In genomic region chr14:76948481-76948880, GRCm38 (mm10) we compare ENCODE assay signal across 8 mouse cellular contexts.
A peak's percentile ranks its signal among the peaks of the same experiment; 100 is the strongest.
DNase-seq lines count a peak whose midpoint lies in the region; ATAC-seq lines count a peak whose summit lies in the region.

No protein-coding gene starts in this region.

- peak overlapping the region; percentile 71; the same call in 1 of the 2 replicates for H3K27ac ChIP-seq in kidney, embryonic 15.5 days
- H3K27ac ChIP-seq in kidney, embryonic 16.5 days (ENCODE audit: low read length), result no peak overlapping the region
- H3K27ac ChIP-seq in stomach, embryonic 15.5 days, result peak overlapping the region; percentile 27

- 68% methylated on average over 6 of the region's 6 CpGs for WGBS in kidney, embryonic 15.5 days
- WGBS in kidney, embryonic 16.5 days, result 61% methylated on average over 6 of the region's 6 CpGs
- WGBS in stomach, embryonic 15.5 days, result 46% methylated on average over 6 of the region's 6 CpGs

- no peak overlapping the region for H3K9ac ChIP-seq in kidney, embryonic 15.5 days
- H3K9ac ChIP-seq in kidney, embryonic 16.5 days (replicated peaks; ENCODE audit: low read length), result no peak overlapping the region
- no peak overlapping the region for H3K9ac ChIP-seq in stomach, embryonic 15.5 days

- ATAC-seq in kidney, embryonic 15.5 days (replicated peaks; ENCODE audit: low FRiP score), result no peak
- ATAC-seq in kidney, embryonic 16.5 days (ENCODE audit: low FRiP score, low TSS enrichment), result no peak
- ATAC-seq in stomach, embryonic 15.5 days (ENCODE audit: insufficient read depth, low FRiP score, low read depth), result no peak; the same call in 1 of the 2 replicates

- H3K4me3 ChIP-seq in kidney, embryonic 15.5 days (replicated peaks), result no peak overlapping the region
- H3K4me3 ChIP-seq in kidney, embryonic 16.5 days (ENCODE audit: low read length), result no peak overlapping the region
- H3K4me3 ChIP-seq in stomach, embryonic 15.5 days (replicated peaks), result no peak overlapping the region

- H3K4me1 ChIP-seq in kidney, embryonic 15.5 days, result peaks cover 28% of the 10 kb centered on the region
- peaks cover 24% of the 10 kb centered on the region for H3K4me1 ChIP-seq in kidney, embryonic 16.5 days (ENCODE audit: insufficient read depth, low read length)
- peaks cover 6% of the 10 kb centered on the region for H3K4me1 ChIP-seq in stomach, embryonic 15.5 days

- no peaks in the 10 kb centered on the region for H3K36me3 ChIP-seq in kidney, embryonic 15.5 days
- no peaks in the 10 kb centered on the region for H3K36me3 ChIP-seq in kidney, embryonic 16.5 days (ENCODE audit: insufficient read depth, low read length)
- H3K36me3 ChIP-seq in stomach, embryonic 15.5 days, result no peaks in the 10 kb centered on the region

- no peaks in the 10 kb centered on the region for H3K27me3 ChIP-seq in kidney, embryonic 15.5 days
- no peaks in the 10 kb centered on the region for H3K27me3 ChIP-seq in kidney, embryonic 16.5 days (ENCODE audit: insufficient read depth, low read length)
- H3K27me3 ChIP-seq in stomach, embryonic 15.5 days (replicated peaks), result no peaks in the 10 kb centered on the region

- no peaks in the 10 kb centered on the region for H3K9me3 ChIP-seq in kidney, embryonic 15.5 days (replicated peaks)
- no peaks in the 10 kb centered on the region for H3K9me3 ChIP-seq in kidney, embryonic 16.5 days (ENCODE audit: low read length)
- no peaks in the 10 kb centered on the region for H3K9me3 ChIP-seq in stomach, embryonic 15.5 days

- H3K4me2 ChIP-seq in kidney, embryonic 15.5 days, result no peak overlapping the region
- H3K4me2 ChIP-seq in kidney, embryonic 16.5 days (replicated peaks; ENCODE audit: low read depth, low read length), result no peak overlapping the region
- H3K4me2 ChIP-seq in stomach, embryonic 15.5 days, result no peak overlapping the region

- peak; percentile 12 for DNase-seq in cerebellum, adult 9-11 months
- no peak for DNase-seq in cerebellum, adult 11 months
- peak; percentile 45 for DNase-seq in ovary, adult 18-20 months (ENCODE audit: low spot score)
- no peak for DNase-seq in ovary, postnatal 36 days (ENCODE audit: low spot score)
- no peak for DNase-seq in adrenal gland, postnatal 14 days

Comparison
In these comparisons a context has a peak if more than half of its experiments do, and no peak if none do; other contexts are left out.
1. DNase-seq: peak in cerebellum, adult 9-11 months (single experiment) and ovary, adult 18-20 months (single experiment); none in cerebellum, adult 11 months (single experiment), ovary, postnatal 36 days (single experiment) and adrenal gland, postnatal 14 days (single experiment).